Mouse (Mus musculus) lung, embryonic 16.5 days (tissue): ENCODE data around the gene Agrp. TPM values are rescaled to one million over a fixed set of nuclear protein-coding genes. Genes with fewer than 3 reads are reported as not detected.

Source experiments
- ATAC-seq: fragments of 200-750 bp; cut with Nextera tagmentation; 2 replicates; pipeline ENCODE4 v1.8.0; 2017; ENCODE audit warnings: low read depth, mild to moderate bottlenecking, moderate library complexity
- H3K27ac ChIP-seq: fragments of 300-500 bp; sonication (generic); 2 replicates; pipeline ENCODE4 v1.5.1; 2014; ENCODE audit warnings: mild to moderate bottlenecking, control low read depth, low read length
- H3K27me3 ChIP-seq: fragments of 300-500 bp; sonication (generic); 2 replicates; pipeline ENCODE4 v1.6.1; 2014; ENCODE audit warnings: low read depth, low read length, mixed read lengths; ENCODE audit not compliant: control insufficient read depth, insufficient read depth
- H3K36me3 ChIP-seq: fragments of 300-500 bp; sonication (generic); 2 replicates; pipeline ENCODE4 v1.6.1; 2014; ENCODE audit warnings: low read length; ENCODE audit not compliant: control insufficient read depth, insufficient read depth
- H3K4me1 ChIP-seq: fragments of 300-500 bp; sonication (generic); replicated peaks from 2 replicates; pipeline ENCODE4 v1.6.1; 2014; ENCODE audit warnings: low read length, mixed read lengths; ENCODE audit not compliant: control insufficient read depth, insufficient read depth
- H3K4me2 ChIP-seq: fragments of 300-500 bp; sonication (generic); 2 replicates; pipeline ENCODE4 v1.6.1; 2014; ENCODE audit warnings: low read depth, low read length, control low read depth
- H3K4me3 ChIP-seq: fragments of 300-500 bp; sonication (generic); 2 replicates; pipeline ENCODE4 v1.5.1; 2014; ENCODE audit warnings: mild to moderate bottlenecking, low read length, control low read depth
- H3K9ac ChIP-seq: fragments of 300-500 bp; sonication (generic); 2 replicates; pipeline ENCODE4 v1.6.1; 2014; ENCODE audit warnings: low read length, control low read depth
- H3K9me3 ChIP-seq: fragments of 300-500 bp; sonication (generic); 2 replicates; pipeline ENCODE4 v1.6.1; 2016; ENCODE audit warnings: low read length; ENCODE audit not compliant: control insufficient read depth
- WGBS: fragments of 180-500 bp; shearing (Covaris S2); extraction: QIAGEN DNeasy Blood & Tissue Kit; methylation state at CpG from one replicate; pipeline ENCODE4 v1.1.7; 2014; 5-methylcytosine and 5-hydroxymethylcytosine counted together
- polyA plus RNA-seq: library from polyadenylated mRNA; unstranded; fragments of >200 nt; fragmentation: Nextera tagmentation; extraction: Ambion mirVana; gene quantifications from 2 replicates; pipeline ENCODE4 v1.2.1, GENCODE M21; 2015

Gene Agrp
- polyA plus RNA-seq, 1 experiment from 2014 or later, result 0.60 TPM

GRCm38 (mm10) chr8:105550083-105550482, 87.1 kb downstream of the Agrp start:
- ATAC-seq, result no peak
- Histone ChIP-seq H3K4me2 (no peak overlapping the region), H3K4me1 (peaks cover 15% of the 10 kb centered on the region), H3K36me3 (no peaks in the 10 kb centered on the region), H3K9me3 (no peaks in the 10 kb centered on the region), H3K4me3 (no peak overlapping the region), H3K27ac (no peak overlapping the region), H3K9ac (no peak overlapping the region), H3K27me3 (no peaks in the 10 kb centered on the region)
- WGBS, result 69% methylated on average over 2 of the region's 2 CpGs

GRCm38 (mm10) chr8:105549506-105549905, 87.7 kb downstream of the Agrp start:
- no peaks in the 10 kb centered on the region for H3K36me3 ChIP-seq
- no peak overlapping the region for H3K4me3 ChIP-seq
- no peak overlapping the region for H3K27ac ChIP-seq
- H3K9ac ChIP-seq, result no peak overlapping the region
- H3K4me1 ChIP-seq, result peaks cover 20% of the 10 kb centered on the region
- H3K4me2 ChIP-seq, result no peak overlapping the region
- no peaks in the 10 kb centered on the region for H3K9me3 ChIP-seq
- H3K27me3 ChIP-seq, result no peaks in the 10 kb centered on the region
- ATAC-seq, result no peak
- WGBS, result 82% methylated on average over 1 of the region's 1 CpGs

- Histone ChIP-seq H3K4me3 (no peak overlapping the region), H3K4me1 (peaks cover 32% of the 10 kb centered on the region), H3K4me2 (no peak overlapping the region), H3K27me3 (no peaks in the 10 kb centered on the region), H3K9ac (no peak overlapping the region), H3K36me3 (0 out of 2 replicates have a peak, but pooled peaks cover 3% of the 10 kb centered on the region), H3K27ac (no peak overlapping the region), H3K9me3 (no peaks in the 10 kb centered on the region)
- ATAC-seq, result no peak
- 79% methylated on average over 6 of the region's 6 CpGs for WGBS
These were observed 90.5 kb downstream of the Agrp start for GRCm38 (mm10) chr8:105546384-105547350.

GRCm38 (mm10) chr8:105545249-105545648, 91.9 kb downstream of the Agrp start:
- no peak overlapping the region; the same call in 1 of the 2 replicates for H3K9ac ChIP-seq
- H3K27ac ChIP-seq, result peak overlapping the region; percentile 60
- peaks cover 32% of the 10 kb centered on the region for H3K4me1 ChIP-seq
- H3K4me2 ChIP-seq, result no peak overlapping the region
- H3K9me3 ChIP-seq, result no peaks in the 10 kb centered on the region
- 0 out of 2 replicates have a peak, but pooled peaks cover 3% of the 10 kb centered on the region for H3K36me3 ChIP-seq
- H3K27me3 ChIP-seq, result no peaks in the 10 kb centered on the region
- WGBS, result 68% methylated on average over 3 of the region's 3 CpGs
- no peak overlapping the region for H3K4me3 ChIP-seq
- peak; percentile 11; the same call in 1 of the 2 replicates for ATAC-seq

- H3K9ac ChIP-seq, result no peak overlapping the region
- H3K9me3 ChIP-seq, result no peaks in the 10 kb centered on the region
- H3K27ac ChIP-seq, result peak overlapping the region; percentile 60
- H3K4me3 ChIP-seq, result no peak overlapping the region
- WGBS, result 45% methylated on average over 7 of the region's 7 CpGs
- no peak overlapping the region for H3K4me2 ChIP-seq
- H3K36me3 ChIP-seq, result 0 out of 2 replicates have a peak, but pooled peaks cover 3% of the 10 kb centered on the region
- no peaks in the 10 kb centered on the region for H3K27me3 ChIP-seq
- ATAC-seq, result peak; percentile 72
- peaks cover 32% of the 10 kb centered on the region for H3K4me1 ChIP-seq
These were observed 92.5 kb downstream of the Agrp start for GRCm38 (mm10) chr8:105544544-105545205.

GRCm38 (mm10) chr8:105543703-105544102, 93.5 kb downstream of the Agrp start:
- no peaks in the 10 kb centered on the region for H3K9me3 ChIP-seq
- no peak overlapping the region for H3K9ac ChIP-seq
- peak; percentile 15; the same call in 1 of the 2 replicates for ATAC-seq
- WGBS, result 17% methylated on average over 1 of the region's 1 CpGs
- H3K4me3 ChIP-seq, result no peak overlapping the region
- H3K4me1 ChIP-seq, result peaks cover 32% of the 10 kb centered on the region
- peak overlapping the region; percentile 60 for H3K27ac ChIP-seq
- H3K36me3 ChIP-seq, result peaks cover 8% of the 10 kb centered on the region
- no peak overlapping the region for H3K4me2 ChIP-seq
- H3K27me3 ChIP-seq, result no peaks in the 10 kb centered on the region

GRCm38 (mm10) chr8:105542808-105543207, 94.4 kb downstream of the Agrp start:
- Histone ChIP-seq H3K4me2 (no peak overlapping the region), H3K9me3 (no peaks in the 10 kb centered on the region), H3K9ac (no peak overlapping the region), H3K4me3 (no peak overlapping the region), H3K27me3 (no peaks in the 10 kb centered on the region), H3K4me1 (peaks cover 32% of the 10 kb centered on the region), H3K36me3 (peaks cover 15% of the 10 kb centered on the region), H3K27ac (no peak overlapping the region)
- no peak for ATAC-seq
- 91% methylated on average over 2 of the region's 2 CpGs for WGBS

- Histone ChIP-seq H3K27ac (no peak overlapping the region), H3K27me3 (no peaks in the 10 kb centered on the region), H3K4me3 (no peak overlapping the region), H3K4me2 (no peak overlapping the region), H3K4me1 (peaks cover 32% of the 10 kb centered on the region), H3K9ac (no peak overlapping the region), H3K9me3 (no peaks in the 10 kb centered on the region), H3K36me3 (peaks cover 16% of the 10 kb centered on the region)
- 67% methylated on average over 3 of the region's 3 CpGs for WGBS
- no peak for ATAC-seq
These were observed 95.0 kb downstream of the Agrp start for GRCm38 (mm10) chr8:105542032-105542656.

GRCm38 (mm10) chr8:105538940-105539339, 98.3 kb downstream of the Agrp start:
- ATAC-seq, result no peak
- Histone ChIP-seq H3K4me3 (no peak overlapping the region), H3K9me3 (no peaks in the 10 kb centered on the region), H3K4me2 (no peak overlapping the region), H3K27me3 (no peaks in the 10 kb centered on the region), H3K36me3 (peaks cover 16% of the 10 kb centered on the region), H3K27ac (no peak overlapping the region), H3K9ac (no peak overlapping the region), H3K4me1 (peaks cover 8% of the 10 kb centered on the region)
- WGBS, result 78% methylated on average over 4 of the region's 4 CpGs
